Mouse (Mus musculus): ENCODE measurements around the gene Cldn16. TPM values are rescaled to one million over a fixed set of nuclear protein-coding genes. Genes with fewer than 3 reads are reported as not detected.

Gene Cldn16
- polyA plus RNA-seq, 1 experiment from 2014 or later, result not detected

Other genes starting within 250 kb of the Cldn16 start
- 2.4 and 4.9 TPM in 2 replicates for gene Cldn1, start 91.3 kb upstream of the Cldn16 start, polyA plus RNA-seq (2015; fragmentation: Nextera tagmentation; extraction: Ambion mirVana)
- gene Tmem207, start 63.6 kb downstream of the Cldn16 start, polyA plus RNA-seq (2015; fragmentation: Nextera tagmentation; extraction: Ambion mirVana), result not detected in 2 replicates
- 4.5 and 5.0 TPM in 2 replicates for gene Il1rap, start 118.6 kb downstream of the Cldn16 start, polyA plus RNA-seq (2015; fragmentation: Nextera tagmentation; extraction: Ambion mirVana)